Mouse (Mus musculus): Measurements from ENCODE around the gene Capn10. TPM values are rescaled to one million over a fixed set of nuclear protein-coding genes. Genes with fewer than 3 reads are reported as not detected.

Capn10 gene
- polyA plus RNA-seq, 1 experiment from 2014 or later: 39.6 TPM

DNA sequence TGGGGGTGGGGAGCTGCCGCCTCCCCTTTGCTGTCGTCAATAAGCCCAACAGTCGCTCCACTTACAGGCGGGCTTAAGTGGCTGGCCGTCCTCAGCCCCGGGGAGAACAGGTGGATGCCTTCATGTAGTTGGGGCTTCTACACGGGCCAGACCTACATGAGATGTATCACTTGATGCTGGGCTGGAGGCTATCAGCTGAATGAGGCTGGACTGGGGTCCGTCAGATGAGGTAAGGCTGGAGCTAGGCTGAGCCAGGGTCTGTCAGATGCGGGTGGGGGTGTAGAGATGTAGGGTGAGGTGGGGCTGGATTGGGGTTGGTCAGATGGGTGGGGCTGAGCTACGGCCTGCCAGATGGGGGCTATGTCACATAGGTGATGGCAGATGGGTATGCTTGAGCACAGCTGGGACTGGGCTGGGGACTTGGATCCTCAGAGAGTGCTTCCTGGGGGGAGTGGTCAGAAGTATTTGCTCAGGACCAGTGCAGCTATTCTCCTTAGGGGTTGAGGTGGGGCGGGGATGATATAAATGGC lies 45.0 kb downstream of the Capn10 start:
- H3K4me3 ChIP-seq (replicated peaks): no peak overlapping the region
- no peak for ATAC-seq (ENCODE audit: insufficient number of reproducible peaks, insufficient read depth, low FRiP score, low TSS enrichment, low read depth)
- 19% methylated on average over 11 of the region's 11 CpGs for WGBS
- no peaks in the 10 kb centered on the region for H3K36me3 ChIP-seq
- peaks cover 12% of the 10 kb centered on the region for H3K4me1 ChIP-seq (replicated peaks)
- no peak overlapping the region for H3K9ac ChIP-seq (replicated peaks)
- peaks cover 19% of the 10 kb centered on the region; the same call in 1 of the 2 replicates for H3K27me3 ChIP-seq
- no peak overlapping the region for H3K4me2 ChIP-seq
- H3K9me3 ChIP-seq: no peaks in the 10 kb centered on the region
- H3K27ac ChIP-seq: no peak overlapping the region

DNA sequence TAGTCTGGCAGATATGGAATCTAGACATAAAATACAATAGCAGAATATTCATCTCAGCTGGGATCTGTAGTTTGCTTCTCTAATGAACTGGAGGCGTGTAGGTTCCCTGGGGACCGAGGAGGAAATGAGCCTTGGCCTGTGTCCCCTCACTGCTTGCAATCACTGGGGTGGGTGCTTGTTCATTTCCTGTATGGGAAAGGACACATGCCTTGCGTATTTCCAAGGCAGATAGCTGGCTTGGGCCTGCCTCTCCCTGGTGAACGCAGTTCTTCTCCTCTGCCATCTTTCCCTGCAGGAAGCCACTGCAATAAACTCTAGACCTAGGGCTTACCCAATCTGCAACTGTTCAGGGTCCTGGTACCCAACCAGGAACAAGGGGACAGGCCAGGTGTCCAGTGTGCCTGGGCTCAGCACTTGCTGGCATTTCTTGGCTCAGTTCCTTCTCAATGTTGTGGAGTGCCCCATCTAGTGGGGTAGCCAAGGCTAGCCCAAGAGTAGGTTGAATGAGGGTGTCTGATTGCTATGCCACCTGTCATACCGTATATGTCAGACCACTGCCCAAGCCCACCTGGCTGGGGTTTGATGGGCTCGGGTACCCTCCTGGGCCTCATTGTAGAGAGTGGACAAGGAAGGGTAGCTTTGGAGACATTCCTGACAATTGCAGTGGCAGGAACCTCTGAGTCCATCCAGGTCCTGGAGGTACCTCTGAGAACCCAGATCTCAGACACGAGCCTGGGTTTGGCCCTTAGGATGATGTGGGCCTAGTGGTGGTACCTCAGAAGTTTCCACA lies 47.1 kb downstream of the Capn10 start:
- WGBS: 75% methylated on average over 7 of the region's 7 CpGs
- no peak for ATAC-seq (ENCODE audit: insufficient number of reproducible peaks, insufficient read depth, low FRiP score, low TSS enrichment, low read depth)
- Histone ChIP-seq H3K4me3 (replicated peaks) (no peak overlapping the region), H3K4me2 (no peak overlapping the region), H3K4me1 (replicated peaks) (peaks cover 12% of the 10 kb centered on the region), H3K27me3 (peaks cover 19% of the 10 kb centered on the region; the same call in 1 of the 2 replicates), H3K9ac (replicated peaks) (no peak overlapping the region), H3K9me3 (no peaks in the 10 kb centered on the region), H3K36me3 (no peaks in the 10 kb centered on the region), H3K27ac (no peak overlapping the region)

- 92% methylated on average over 17 of the region's 17 CpGs for WGBS
- Histone ChIP-seq H3K4me3 (replicated peaks) (no peak overlapping the region), H3K27me3 (peaks cover 14% of the 10 kb centered on the region; the same call in 1 of the 2 replicates), H3K9ac (replicated peaks) (no peak overlapping the region), H3K4me2 (no peak overlapping the region), H3K9me3 (no peaks in the 10 kb centered on the region), H3K27ac (no peak overlapping the region), H3K36me3 (no peaks in the 10 kb centered on the region), H3K4me1 (replicated peaks) (peaks cover 10% of the 10 kb centered on the region)
- ATAC-seq (ENCODE audit: insufficient number of reproducible peaks, insufficient read depth, low FRiP score, low TSS enrichment, low read depth): no peak
Observed at GRCm38 (mm10) chr1:92982931-92983605, 48.9 kb downstream of the Capn10 start.

DNA sequence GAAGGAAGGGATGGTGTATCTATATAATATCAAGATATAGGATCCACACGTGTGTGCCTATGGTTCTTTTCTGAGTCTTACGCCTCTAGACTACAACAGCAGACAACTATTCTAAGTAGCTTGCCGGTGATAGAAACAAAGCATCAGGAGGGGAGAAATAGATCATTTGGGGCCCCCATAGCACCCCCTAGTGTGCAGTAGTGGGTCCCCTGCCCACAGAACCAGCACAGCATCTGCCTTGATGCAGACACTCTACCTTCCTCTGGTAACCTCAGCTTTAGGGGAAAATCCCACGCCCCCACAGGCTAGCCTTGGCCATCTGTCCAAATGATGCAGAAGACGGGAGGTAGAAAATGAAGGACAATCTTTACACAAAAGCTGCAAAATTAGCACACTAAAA lies 50.8 kb downstream of the Capn10 start:
- Histone ChIP-seq H3K9ac (replicated peaks) (no peak overlapping the region), H3K27me3 (no peaks in the 10 kb centered on the region), H3K36me3 (no peaks in the 10 kb centered on the region), H3K4me2 (no peak overlapping the region), H3K9me3 (no peaks in the 10 kb centered on the region), H3K27ac (no peak overlapping the region), H3K4me3 (replicated peaks) (no peak overlapping the region), H3K4me1 (replicated peaks) (no peaks in the 10 kb centered on the region; the same call in 1 of the 2 replicates)
- ATAC-seq (ENCODE audit: insufficient number of reproducible peaks, insufficient read depth, low FRiP score, low TSS enrichment, low read depth): no peak
- 90% methylated on average over 5 of the region's 5 CpGs for WGBS

DNA sequence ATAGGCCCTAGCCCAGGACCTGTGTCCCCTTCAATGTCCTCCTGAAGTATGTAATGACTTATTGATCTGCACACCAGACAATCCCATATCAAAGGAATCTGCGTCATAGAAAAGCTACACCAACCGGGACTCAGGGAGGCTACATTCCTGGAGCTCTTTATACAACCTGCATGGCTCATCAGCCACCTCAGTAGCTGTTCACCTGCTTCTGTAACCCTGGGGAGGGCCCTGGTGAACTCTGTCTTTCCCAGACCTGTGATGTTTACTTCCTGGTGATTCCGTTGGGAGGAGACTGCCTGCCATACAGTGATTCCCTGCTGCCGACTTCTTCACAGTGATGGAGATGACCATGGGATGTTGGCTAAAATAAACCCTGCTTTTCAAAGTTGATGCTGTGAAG lies 54.7 kb downstream of the Capn10 start:
- H3K9ac ChIP-seq (replicated peaks): no peak overlapping the region
- no peak overlapping the region for H3K4me2 ChIP-seq
- 67% methylated on average over 4 of the region's 4 CpGs for WGBS
- ATAC-seq (ENCODE audit: insufficient number of reproducible peaks, insufficient read depth, low FRiP score, low TSS enrichment, low read depth): no peak
- H3K36me3 ChIP-seq: no peaks in the 10 kb centered on the region
- H3K4me3 ChIP-seq (replicated peaks): no peak overlapping the region
- no peaks in the 10 kb centered on the region for H3K4me1 ChIP-seq (replicated peaks)
- H3K9me3 ChIP-seq: no peaks in the 10 kb centered on the region
- H3K27me3 ChIP-seq: no peaks in the 10 kb centered on the region
- H3K27ac ChIP-seq: no peak overlapping the region

DNA sequence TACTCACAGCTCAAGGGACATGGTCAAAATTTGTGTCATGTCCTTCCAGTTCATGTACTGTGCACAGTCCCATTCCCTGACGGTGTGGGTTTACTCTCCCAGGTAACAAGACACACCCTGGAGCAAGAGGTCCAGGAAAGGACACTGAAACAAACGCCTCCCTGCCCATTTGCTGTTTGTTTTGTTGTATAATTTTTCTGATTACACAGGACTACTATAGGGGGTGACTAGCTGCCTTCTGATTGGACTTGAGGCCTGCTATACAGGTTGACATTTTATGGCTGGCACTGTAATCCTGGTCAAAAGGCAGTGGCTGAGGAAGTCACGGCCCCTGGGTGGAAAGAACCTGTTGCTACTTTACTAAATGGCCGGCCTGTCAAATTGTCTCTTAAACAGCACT lies 55.7 kb downstream of the Capn10 start:
- Histone ChIP-seq H3K4me1 (replicated peaks) (no peaks in the 10 kb centered on the region), H3K9me3 (no peaks in the 10 kb centered on the region), H3K4me3 (replicated peaks) (no peak overlapping the region), H3K27ac (no peak overlapping the region), H3K36me3 (no peaks in the 10 kb centered on the region), H3K4me2 (no peak overlapping the region), H3K27me3 (no peaks in the 10 kb centered on the region), H3K9ac (replicated peaks) (no peak overlapping the region)
- ATAC-seq (ENCODE audit: insufficient number of reproducible peaks, insufficient read depth, low FRiP score, low TSS enrichment, low read depth): no peak
- 44% methylated on average over 4 of the region's 4 CpGs for WGBS

GRCm38 (mm10) chr1:92992214-92992855 lies 58.2 kb downstream of the Capn10 start:
- Histone ChIP-seq H3K27me3 (no peaks in the 10 kb centered on the region), H3K9me3 (no peaks in the 10 kb centered on the region), H3K4me2 (no peak overlapping the region), H3K4me3 (replicated peaks) (no peak overlapping the region), H3K4me1 (replicated peaks) (no peaks in the 10 kb centered on the region), H3K36me3 (no peaks in the 10 kb centered on the region), H3K27ac (no peak overlapping the region), H3K9ac (replicated peaks) (no peak overlapping the region)
- 81% methylated on average over 6 of the region's 6 CpGs for WGBS
- no peak for ATAC-seq (ENCODE audit: insufficient number of reproducible peaks, insufficient read depth, low FRiP score, low TSS enrichment, low read depth)

DNA sequence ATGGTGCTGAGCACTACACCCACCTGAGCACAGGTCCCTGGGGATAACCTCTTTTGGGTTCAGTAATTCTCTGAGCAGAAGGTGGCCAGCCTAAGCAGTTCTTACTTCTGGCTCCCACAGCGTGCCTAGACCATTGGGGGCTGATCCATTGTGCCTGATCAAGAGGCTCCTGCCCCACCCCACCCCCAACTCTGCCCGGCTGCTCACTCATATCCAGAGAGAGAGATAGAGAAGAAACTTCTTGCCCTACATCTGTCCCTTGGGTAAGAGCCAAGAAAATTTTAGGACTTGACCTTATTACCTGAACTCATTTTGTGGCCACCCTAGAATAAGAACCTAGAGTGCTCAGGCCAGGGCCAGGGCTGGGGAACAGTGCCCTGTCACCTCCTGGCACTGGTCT lies 58.7 kb downstream of the Capn10 start:
- no peaks in the 10 kb centered on the region for H3K27me3 ChIP-seq
- H3K36me3 ChIP-seq: no peaks in the 10 kb centered on the region
- no peak overlapping the region for H3K27ac ChIP-seq
- no peak overlapping the region for H3K4me2 ChIP-seq
- no peak overlapping the region for H3K4me3 ChIP-seq (replicated peaks)
- no peaks in the 10 kb centered on the region for H3K9me3 ChIP-seq
- H3K4me1 ChIP-seq (replicated peaks): no peaks in the 10 kb centered on the region
- no peak for ATAC-seq (ENCODE audit: insufficient number of reproducible peaks, insufficient read depth, low FRiP score, low TSS enrichment, low read depth)
- H3K9ac ChIP-seq (replicated peaks): no peak overlapping the region
- WGBS: 82% methylated on average over 2 of the region's 2 CpGs

Other genes starting within 250 kb of the Capn10 start
- gene Gpc1, start 102.7 kb upstream of the Capn10 start, polyA plus RNA-seq (2016; fragmentation: Nextera tagmentation; extraction: Ambion mirVana): 82.2 and 87.9 TPM in 2 replicates
- gene Ankmy1, start 31.5 kb upstream of the Capn10 start, polyA plus RNA-seq (2016; fragmentation: Nextera tagmentation; extraction: Ambion mirVana): 0.40 and 0.55 TPM in 2 replicates
- 9.6 and 10.8 TPM in 2 replicates for gene Dusp28, start 27.4 kb upstream of the Capn10 start, polyA plus RNA-seq (2016; fragmentation: Nextera tagmentation; extraction: Ambion mirVana)
- gene Rnpepl1, start 23.6 kb upstream of the Capn10 start, polyA plus RNA-seq (2016; fragmentation: Nextera tagmentation; extraction: Ambion mirVana): 37.9 and 38.1 TPM in 2 replicates
- 0.08 and 0.20 TPM in 2 replicates for gene Gpr35, start 16.5 kb downstream of the Capn10 start, polyA plus RNA-seq (2016; fragmentation: Nextera tagmentation; extraction: Ambion mirVana)
- not detected in 2 replicates for gene Aqp12, start 72.0 kb downstream of the Capn10 start, polyA plus RNA-seq (2016; fragmentation: Nextera tagmentation; extraction: Ambion mirVana)
- 10.3 and 12.4 TPM in 2 replicates for gene Kif1a, start 167.6 kb downstream of the Capn10 start, polyA plus RNA-seq (2016; fragmentation: Nextera tagmentation; extraction: Ambion mirVana)
- gene Agxt, start 200.9 kb downstream of the Capn10 start, polyA plus RNA-seq (2016; fragmentation: Nextera tagmentation; extraction: Ambion mirVana): not detected in 2 replicates
- gene 2310007B03Rik, start 226.6 kb downstream of the Capn10 start, polyA plus RNA-seq (2016; fragmentation: Nextera tagmentation; extraction: Ambion mirVana): 0.10 and 0.18 TPM in 2 replicates
- gene Crocc2, start 234.3 kb downstream of the Capn10 start, polyA plus RNA-seq (2016; fragmentation: Nextera tagmentation; extraction: Ambion mirVana): 0.27 and 0.33 TPM in 2 replicates